Mouse (Mus musculus): ENCODE results near the gene Chrm2. TPM values are rescaled to one million over a fixed set of nuclear protein-coding genes. Genes with fewer than 3 reads are reported as not detected.

The Chrm2 gene
- total RNA-seq (2021) = 10 to 100 TPM; 83.6 to 84.8 TPM

GRCm38 (mm10) chr6:36387612-36388400, at the start of gene Chrm2:
Chrm2 (plus strand) TSS chr6:36388084.
- intact Hi-C loops (cut with DNase I) = loop anchor here (10.0 kb wide), 3 partner anchors 217 to 517 kb away; no protein-coding TSS in a partner anchor
- no peak for DNase-seq (ENCODE audit: low spot score)

DNA sequence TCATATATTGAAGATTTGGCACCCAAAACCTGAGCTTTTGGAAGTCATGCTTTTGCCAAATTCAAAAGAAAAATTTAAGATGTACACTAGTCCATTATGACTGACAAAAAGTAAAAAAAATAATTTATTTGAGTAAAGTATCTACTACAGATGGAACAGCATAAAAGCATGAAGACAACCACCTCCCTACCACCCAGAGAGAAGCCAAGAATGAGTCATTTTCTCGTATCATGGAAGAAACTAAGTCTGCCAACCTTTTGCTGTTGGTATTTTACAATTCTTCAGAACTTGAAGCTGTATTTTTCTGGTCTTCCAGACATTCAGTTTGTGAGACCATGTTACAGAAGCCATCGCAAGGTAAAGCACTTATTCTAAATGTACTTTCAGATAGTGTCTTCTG, 13.9 kb upstream of the Chrm2 start:
- no peak for DNase-seq (ENCODE audit: low spot score)
- intact Hi-C loops (cut with DNase I) = no loop called here

DNA sequence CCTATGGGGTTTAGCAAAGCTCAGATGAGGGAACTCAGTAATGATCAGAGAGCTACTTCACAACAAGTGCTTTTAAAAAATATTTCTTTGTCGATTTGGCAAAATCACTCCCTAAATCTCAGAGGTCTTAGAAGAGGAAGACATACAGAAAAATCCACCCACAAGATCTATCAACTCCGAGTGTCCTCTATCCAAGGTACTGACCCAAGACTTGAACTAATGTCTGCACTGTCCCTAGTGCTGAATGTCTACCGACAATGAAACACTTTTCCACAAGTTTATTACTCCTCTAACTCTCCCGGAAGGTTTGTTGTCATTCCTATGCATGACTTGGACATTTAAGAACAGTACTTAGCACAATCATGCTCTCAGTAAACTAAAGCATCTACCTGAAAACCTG, 9.9 kb upstream of the Chrm2 start:
- intact Hi-C loops (cut with DNase I) = no loop called here
- DNase-seq (ENCODE audit: low spot score) = no peak

DNA sequence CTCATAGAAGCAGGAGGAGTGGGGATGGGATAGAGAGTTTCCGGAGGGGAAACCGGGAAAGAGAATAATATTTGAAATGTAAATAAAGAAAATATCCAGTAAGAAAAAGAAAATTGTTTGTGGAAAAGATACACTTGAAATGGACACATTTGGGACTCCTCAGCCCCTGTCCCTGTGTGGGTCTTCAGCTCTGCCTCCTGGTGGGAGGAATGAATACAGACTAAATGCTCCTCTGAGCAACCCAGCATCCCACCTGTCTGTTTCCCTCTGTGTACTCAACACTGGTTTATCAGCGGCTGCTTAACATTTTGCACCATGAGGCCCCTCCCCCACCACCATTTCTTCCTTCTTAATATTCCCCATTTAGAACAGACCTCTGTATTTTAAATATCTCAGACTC, 3.8 kb upstream of the Chrm2 start:
- DNase-seq (ENCODE audit: low spot score) = no peak
- intact Hi-C loops (cut with DNase I) = loop anchor here (10.0 kb wide), 3 partner anchors 221 to 521 kb away; no protein-coding TSS in a partner anchor

- no peak for DNase-seq (ENCODE audit: low spot score)
- intact Hi-C loops (cut with DNase I) = loop anchor here (10.0 kb wide), 3 partner anchors 216 to 516 kb away; no protein-coding TSS in a partner anchor
These were observed 746 bp downstream of the Chrm2 start for GRCm38 (mm10) chr6:36388401-36389259.

GRCm38 (mm10) chr6:36389260-36389965, 1.5 kb downstream of the Chrm2 start:
- intact Hi-C loops (cut with DNase I) = loop anchor here (10.0 kb wide), 3 partner anchors 215 to 515 kb away; no protein-coding TSS in a partner anchor
- no peak for DNase-seq (ENCODE audit: low spot score)

GRCm38 (mm10) chr6:36393705-36394104, 5.8 kb downstream of the Chrm2 start:
- DNase-seq (ENCODE audit: low spot score) = no peak
- intact Hi-C loops (cut with DNase I) = no loop called here

- DNase-seq (ENCODE audit: low spot score) = peak; percentile 39
- intact Hi-C loops (cut with DNase I) = loop anchor here (5.0 kb wide), 1 partner anchor 47 kb away; no protein-coding TSS in a partner anchor
These were observed 17.3 kb downstream of the Chrm2 start for GRCm38 (mm10) chr6:36405139-36405538.

DNA sequence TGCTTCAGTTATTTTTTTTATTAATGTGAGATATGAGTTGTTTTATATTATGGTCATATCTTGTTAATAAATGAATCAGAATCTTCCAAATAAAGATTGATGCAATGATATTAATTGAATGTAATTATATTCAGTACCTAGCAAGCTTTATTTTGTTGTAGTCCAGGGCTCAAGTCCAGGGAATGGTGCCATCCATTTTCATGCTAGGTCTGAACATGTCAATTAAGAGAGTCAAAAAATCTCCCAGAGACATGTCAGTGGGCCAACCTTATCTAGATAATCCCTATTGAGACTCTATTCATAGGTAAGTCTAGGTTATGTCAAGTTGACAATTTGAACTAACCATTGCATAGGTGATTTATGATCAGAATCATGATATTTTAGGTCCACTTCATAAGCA, 21.1 kb downstream of the Chrm2 start:
- DNase-seq (ENCODE audit: low spot score) = no peak
- intact Hi-C loops (cut with DNase I) = loop anchor here (5.0 kb wide), 1 partner anchor 43 kb away; no protein-coding TSS in a partner anchor

DNA sequence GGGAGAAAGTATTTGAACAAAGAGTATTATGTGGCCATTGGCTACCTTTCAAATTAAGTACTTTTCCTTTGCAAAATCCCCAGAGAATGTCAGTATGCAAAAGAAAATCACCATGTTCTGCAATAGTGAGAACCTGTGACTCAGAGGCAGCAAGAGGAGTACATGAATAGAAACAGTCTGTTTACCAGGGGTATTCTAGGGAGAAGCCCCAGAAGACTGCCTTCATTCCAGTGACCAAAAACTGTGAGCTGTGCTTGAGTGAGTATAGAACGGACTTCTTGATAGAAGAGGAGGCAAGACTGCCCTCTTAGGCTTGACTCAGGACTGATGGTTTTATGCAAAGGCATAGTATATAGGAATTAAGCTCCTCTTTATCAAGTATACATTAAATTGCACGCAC, 22.2 kb downstream of the Chrm2 start:
- no peak for DNase-seq (ENCODE audit: low spot score)

GRCm38 (mm10) chr6:36419716-36420115, 31.8 kb downstream of the Chrm2 start:
- DNase-seq (ENCODE audit: low spot score) = no peak
- intact Hi-C loops (cut with DNase I) = no loop called here

More for the DNA sequence above, 22.2 kb downstream of the Chrm2 start:
- intact Hi-C loops (cut with DNase I) = no loop called here

DNA sequence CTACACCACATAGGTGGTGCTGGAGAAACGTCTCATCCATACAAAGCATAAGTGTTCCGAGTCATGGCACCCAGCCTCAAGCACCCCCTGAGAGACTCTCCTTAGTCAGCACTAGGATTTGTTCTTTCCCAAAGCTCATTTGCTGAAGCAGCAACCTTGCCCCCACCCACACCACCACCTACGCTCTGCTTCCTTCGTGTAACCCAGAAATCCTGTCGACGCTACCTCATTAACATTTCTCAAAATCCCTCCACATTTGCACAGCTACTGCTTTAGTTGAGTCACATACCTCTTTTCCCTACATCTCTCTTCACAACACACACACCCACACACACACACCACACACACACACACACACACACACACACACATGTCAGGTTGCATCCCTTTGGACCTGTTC, 50.1 kb downstream of the Chrm2 start:
- intact Hi-C loops (cut with DNase I) = no loop called here
- no peak for DNase-seq (ENCODE audit: low spot score)

- DNase-seq (ENCODE audit: low spot score) = no peak
- intact Hi-C loops (cut with DNase I) = no loop called here
These were observed 51.3 kb downstream of the Chrm2 start for GRCm38 (mm10) chr6:36439218-36439617.

DNA sequence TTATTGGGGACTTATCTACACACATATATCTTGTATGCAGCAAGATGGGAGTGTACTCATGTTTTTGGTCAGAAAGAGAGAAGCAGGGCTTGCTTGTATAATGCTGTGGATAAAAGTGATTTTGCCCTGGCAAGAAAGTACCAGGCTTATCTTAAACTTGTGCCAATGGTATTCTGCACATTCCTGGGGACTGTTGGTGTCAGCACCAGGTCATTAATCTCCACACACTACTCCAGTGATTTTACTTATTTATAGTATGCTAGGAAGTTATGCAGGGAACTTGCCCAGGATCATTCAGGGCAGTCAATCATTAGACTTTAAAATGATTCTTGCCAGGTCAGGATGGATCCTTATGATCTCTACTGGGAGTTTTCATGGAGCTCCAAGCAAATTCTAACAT, 63.6 kb downstream of the Chrm2 start:
- intact Hi-C loops (cut with DNase I) = loop anchor here (5.0 kb wide), 1 partner anchor 44 kb away; no protein-coding TSS in a partner anchor
- DNase-seq (ENCODE audit: low spot score) = no peak

DNA sequence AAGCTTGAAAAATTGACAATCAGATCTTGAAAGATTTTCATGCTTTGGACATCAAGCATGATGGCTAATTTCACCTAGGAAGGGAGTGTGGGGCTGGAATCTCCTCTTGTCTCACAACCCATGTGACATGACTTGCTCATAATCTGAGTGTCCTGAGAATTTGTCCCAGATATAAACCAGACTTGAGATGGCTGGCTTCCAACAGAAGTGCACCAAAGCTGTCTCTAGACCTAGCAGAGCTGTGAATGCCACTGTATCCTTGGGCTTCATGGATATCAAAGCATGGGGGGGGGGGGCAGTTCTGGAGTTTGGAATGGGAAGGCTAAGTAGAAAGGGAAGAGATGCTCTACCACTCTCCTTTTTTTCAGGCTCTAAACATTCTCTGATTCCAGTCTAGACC, 67.2 kb downstream of the Chrm2 start:
- intact Hi-C loops (cut with DNase I) = no loop called here
- DNase-seq (ENCODE audit: low spot score) = no peak

GRCm38 (mm10) chr6:36457015-36457414, 69.1 kb downstream of the Chrm2 start:
- DNase-seq (ENCODE audit: low spot score) = no peak
- intact Hi-C loops (cut with DNase I) = no loop called here

- DNase-seq (ENCODE audit: low spot score) = no peak
- intact Hi-C loops (cut with DNase I) = no loop called here
These were observed 76.1 kb downstream of the Chrm2 start for GRCm38 (mm10) chr6:36464008-36464407.

GRCm38 (mm10) chr6:36484132-36484665, 96.3 kb downstream of the Chrm2 start:
- DNase-seq (ENCODE audit: low spot score) = no peak
- intact Hi-C loops (cut with DNase I) = no loop called here

- no peak for DNase-seq (ENCODE audit: low spot score)
- intact Hi-C loops (cut with DNase I) = loop anchor here (5.0 kb wide), 1 partner anchor 40 kb away; no protein-coding TSS in a partner anchor
These were observed 119.3 kb downstream of the Chrm2 start for GRCm38 (mm10) chr6:36507008-36507663.

Measured in heart, postnatal 25 days (tissue).